Mouse (Mus musculus) lung, postnatal 0 days (tissue): ENCODE measurements around the gene Calm4. TPM values are rescaled to one million over a fixed set of nuclear protein-coding genes. Genes with fewer than 3 reads are reported as not detected.

Source experiments
- ATAC-seq: fragments of 200-750 bp; cut with Nextera tagmentation; 2 replicates; pipeline ENCODE4 v1.8.0; 2017; ENCODE audit warnings: moderate library complexity
- DNase-seq: peaks from one replicate; pipeline ENCODE4 v3.0.0-alpha.2; 2016; ENCODE audit warnings: low spot score
- H3K27ac ChIP-seq: fragments of 300-500 bp; sonication (generic); 2 replicates; pipeline ENCODE4 v1.5.1; 2014; ENCODE audit warnings: antibody characterized with exemption, mild to moderate bottlenecking, low read length, mixed read lengths
- H3K27me3 ChIP-seq: fragments of 300-500 bp; sonication (generic); replicated peaks from 2 replicates; pipeline ENCODE4 v1.6.1; 2014; ENCODE audit warnings: low read length, mixed read lengths; ENCODE audit not compliant: insufficient read depth
- H3K36me3 ChIP-seq: fragments of 300-500 bp; sonication (generic); 2 replicates; pipeline ENCODE4 v1.6.1; 2014; ENCODE audit warnings: low read length, mixed read lengths; ENCODE audit not compliant: insufficient read depth
- H3K4me1 ChIP-seq: fragments of 300-500 bp; sonication (generic); 2 replicates; pipeline ENCODE4 v1.6.1; 2014; ENCODE audit warnings: antibody characterized with exemption, low read depth, low read length, mixed read lengths; ENCODE audit not compliant: insufficient read depth
- H3K4me2 ChIP-seq: fragments of 300-500 bp; sonication (generic); replicated peaks from 2 replicates; pipeline ENCODE4 v1.6.1; 2014; ENCODE audit warnings: low read depth, mild to moderate bottlenecking, low read length, moderate library complexity, mixed read lengths
- H3K4me3 ChIP-seq: fragments of 300-500 bp; sonication (generic); 2 replicates; pipeline ENCODE4 v1.5.1; 2014; ENCODE audit warnings: low read depth, low read length
- H3K9ac ChIP-seq: fragments of 300-500 bp; sonication (generic); replicated peaks from 2 replicates; pipeline ENCODE4 v1.6.1; 2014; ENCODE audit warnings: low read depth, mild to moderate bottlenecking
- H3K9me3 ChIP-seq: fragments of 300-500 bp; sonication (generic); 2 replicates; pipeline ENCODE4 v1.6.1; 2016; ENCODE audit warnings: low read length, mixed read lengths
- CTCF ChIP-seq: IDR thresholded peaks from 2 replicates; pipeline ENCODE4 v1.5.1; 2016; ENCODE audit warnings: antibody characterized with exemption, mild to moderate bottlenecking
- EP300 ChIP-seq: IDR thresholded peaks from 2 replicates; pipeline ENCODE4 v1.6.1; 2016; ENCODE audit warnings: antibody characterized with exemption, mild to moderate bottlenecking, control low read depth
- WGBS: fragments of 180-500 bp; shearing (Covaris S2); extraction: QIAGEN DNeasy Blood & Tissue Kit; methylation state at CpG from one replicate; pipeline ENCODE4 v1.1.7; 2014; 5-methylcytosine and 5-hydroxymethylcytosine counted together
- polyA plus RNA-seq: library from polyadenylated mRNA; unstranded; fragments of >200 nt; fragmentation: Nextera tagmentation; extraction: Ambion mirVana; gene quantifications from 2 replicates; pipeline ENCODE4 v1.2.1, GENCODE M21; 2015

Calm4 gene
- polyA plus RNA-seq, 1 experiment from 2014 or later, result not detected

DNA sequence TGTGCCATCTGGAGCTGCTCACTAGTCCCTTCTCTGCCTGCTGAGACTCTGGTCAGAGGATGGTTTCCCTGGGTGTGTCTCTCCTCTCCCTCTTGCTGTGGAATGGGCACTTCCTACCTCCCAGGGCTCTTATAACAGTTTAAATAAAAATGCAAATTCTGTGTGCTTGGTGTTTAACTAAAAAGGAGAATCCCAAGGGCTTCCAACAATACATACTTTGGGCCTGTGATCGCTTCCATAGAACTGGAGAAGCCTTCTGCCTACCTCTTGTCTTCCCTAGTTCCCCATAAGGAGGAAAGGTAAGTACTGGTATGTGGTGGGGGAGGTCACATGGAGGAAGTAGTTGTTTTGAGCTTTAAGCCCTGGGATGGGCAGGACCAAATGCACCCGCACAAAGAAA is 17.3 kb downstream of the Calm4 start:
- Histone ChIP-seq H3K4me2 (no peak overlapping the region), H3K27ac (no peak overlapping the region), H3K9me3 (no peaks in the 10 kb centered on the region), H3K4me1 (peaks cover 4% of the 10 kb centered on the region; the same call in 1 of the 2 replicates), H3K27me3 (no peaks in the 10 kb centered on the region), H3K36me3 (no peaks in the 10 kb centered on the region), H3K4me3 (no peak overlapping the region), H3K9ac (no peak overlapping the region)
- no peak for TF ChIP-seq EP300
- no peak for TF ChIP-seq CTCF
- DNase-seq, result no peak
- ATAC-seq, result no peak
- WGBS, result 71% methylated on average over 2 of the region's 2 CpGs

DNA sequence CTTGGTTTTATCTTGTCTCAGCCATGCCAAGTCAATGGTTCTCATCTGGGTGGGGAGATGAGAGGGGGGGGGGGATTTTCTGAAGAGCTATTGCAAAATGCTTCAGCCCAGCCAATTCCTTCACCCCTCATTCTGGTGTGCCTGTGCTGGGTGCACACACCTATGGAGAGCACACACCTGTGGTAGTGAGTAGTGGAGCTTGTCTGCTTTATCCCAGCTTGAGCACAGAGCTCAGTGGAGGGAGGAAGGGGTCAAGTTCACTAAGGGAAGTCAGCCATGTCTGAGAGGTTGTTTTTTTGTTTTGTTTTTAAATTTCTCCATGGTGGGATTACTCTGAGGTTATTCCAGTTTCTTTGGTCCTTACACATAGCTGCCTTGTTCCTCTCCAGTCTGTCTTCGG is 18.7 kb downstream of the Calm4 start:
- no peaks in the 10 kb centered on the region for H3K27me3 ChIP-seq
- DNase-seq (no peak), ATAC-seq (no peak)
- H3K4me1 ChIP-seq, result peaks cover 4% of the 10 kb centered on the region; the same call in 1 of the 2 replicates
- no peak for TF ChIP-seq EP300
- TF ChIP-seq CTCF, result no peak
- no peaks in the 10 kb centered on the region for H3K9me3 ChIP-seq
- H3K27ac ChIP-seq, result no peak overlapping the region
- no peaks in the 10 kb centered on the region for H3K36me3 ChIP-seq
- WGBS, result 65% methylated on average over 1 of the region's 1 CpGs
- H3K4me2 ChIP-seq, result no peak overlapping the region
- H3K4me3 ChIP-seq, result no peak overlapping the region
- H3K9ac ChIP-seq, result no peak overlapping the region

DNA sequence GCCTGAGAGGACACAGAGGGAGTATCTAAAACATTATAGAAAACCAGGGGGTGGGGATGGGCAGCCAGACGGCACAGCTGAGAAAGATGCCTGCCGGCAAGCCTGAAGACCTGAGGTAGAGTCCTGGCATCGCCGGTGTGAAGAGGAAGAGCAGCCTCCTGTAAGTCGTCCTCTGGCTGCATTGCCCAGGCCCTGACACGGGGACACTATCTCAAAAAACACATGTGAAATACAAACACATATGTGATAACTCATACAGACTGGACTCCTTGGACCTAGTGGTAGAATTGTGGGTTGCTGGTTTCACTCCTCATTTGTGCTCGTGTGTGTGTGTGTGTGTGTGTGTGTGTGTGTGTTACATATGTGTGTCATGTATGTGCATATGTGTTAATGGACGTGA is 23.7 kb downstream of the Calm4 start:
- no peak overlapping the region for H3K27ac ChIP-seq
- no peaks in the 10 kb centered on the region for H3K27me3 ChIP-seq
- peaks cover 4% of the 10 kb centered on the region; the same call in 1 of the 2 replicates for H3K4me1 ChIP-seq
- 83% methylated on average over 8 of the region's 8 CpGs for WGBS
- DNase-seq (no peak), ATAC-seq (no peak)
- H3K36me3 ChIP-seq, result no peaks in the 10 kb centered on the region
- H3K9ac ChIP-seq, result no peak overlapping the region
- no peak overlapping the region for H3K4me2 ChIP-seq
- H3K4me3 ChIP-seq, result no peak overlapping the region
- TF ChIP-seq CTCF (no peak), EP300 (no peak)
- no peaks in the 10 kb centered on the region for H3K9me3 ChIP-seq

DNA sequence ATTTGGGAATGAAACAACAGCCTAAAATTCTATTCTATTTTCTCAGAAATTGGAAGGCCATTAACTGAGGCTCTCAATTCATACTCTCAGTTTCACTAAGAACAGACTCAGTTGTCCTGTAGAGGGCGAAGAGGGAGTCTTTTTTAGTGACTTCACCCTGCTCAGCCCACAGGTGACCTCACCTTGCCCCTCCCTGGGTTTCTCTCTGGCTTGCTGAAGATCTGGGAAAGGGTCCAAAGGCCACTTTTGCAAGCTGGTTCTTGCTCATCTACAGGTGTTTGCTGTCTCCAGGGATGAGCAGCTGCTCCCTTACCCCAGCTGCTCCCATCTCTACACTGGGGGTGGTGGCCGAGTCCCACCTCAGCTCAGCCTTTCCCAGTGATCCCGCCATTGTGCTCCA is 24.8 kb downstream of the Calm4 start:
- Histone ChIP-seq H3K9ac (no peak overlapping the region), H3K9me3 (no peaks in the 10 kb centered on the region), H3K36me3 (no peaks in the 10 kb centered on the region), H3K4me3 (no peak overlapping the region), H3K27me3 (no peaks in the 10 kb centered on the region), H3K27ac (no peak overlapping the region), H3K4me1 (no peaks in the 10 kb centered on the region), H3K4me2 (no peak overlapping the region)
- ATAC-seq, result no peak
- TF ChIP-seq CTCF (no peak), EP300 (no peak)
- 77% methylated on average over 3 of the region's 3 CpGs for WGBS
- DNase-seq, result no peak

DNA sequence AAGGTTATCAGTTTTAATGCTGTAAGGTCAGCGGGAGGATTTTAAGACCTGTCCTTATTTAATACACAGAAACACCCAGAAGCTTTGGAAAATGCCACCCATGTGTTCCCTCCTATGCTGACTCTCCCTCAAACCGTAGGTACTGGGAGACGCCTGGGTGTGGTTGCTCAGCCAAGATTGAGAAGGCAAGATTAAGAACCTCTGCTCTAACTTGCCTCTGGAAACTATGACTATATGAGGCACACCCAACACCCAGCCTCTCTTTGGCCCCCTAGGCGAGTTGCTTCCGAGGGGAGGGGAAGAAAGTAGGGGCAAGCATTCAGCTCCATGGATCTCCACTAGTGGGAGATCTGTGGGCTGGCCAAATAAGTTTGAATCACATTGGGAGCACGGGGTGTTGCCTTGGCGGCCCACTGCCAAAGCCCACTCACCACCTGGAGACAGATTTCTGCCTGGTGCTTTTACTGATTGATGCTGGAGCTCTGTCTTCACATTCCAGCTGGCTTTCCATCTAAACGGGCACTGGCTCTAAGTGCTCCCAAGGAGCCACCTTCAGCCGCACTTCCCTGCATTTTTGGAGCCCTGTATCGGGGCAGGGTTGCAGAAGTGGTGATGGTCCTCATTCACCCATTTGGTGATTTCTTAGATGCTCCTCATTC is 25.5 kb downstream of the Calm4 start:
- ATAC-seq, result no peak
- no peaks in the 10 kb centered on the region for H3K36me3 ChIP-seq
- H3K27ac ChIP-seq, result no peak overlapping the region
- H3K4me3 ChIP-seq, result no peak overlapping the region
- no peaks in the 10 kb centered on the region for H3K27me3 ChIP-seq
- TF ChIP-seq CTCF (no peak), EP300 (no peak)
- 84% methylated on average over 9 of the region's 10 CpGs for WGBS
- no peak overlapping the region for H3K9ac ChIP-seq
- H3K4me1 ChIP-seq, result no peaks in the 10 kb centered on the region
- no peak for DNase-seq
- no peak overlapping the region for H3K4me2 ChIP-seq
- H3K9me3 ChIP-seq, result no peaks in the 10 kb centered on the region

DNA sequence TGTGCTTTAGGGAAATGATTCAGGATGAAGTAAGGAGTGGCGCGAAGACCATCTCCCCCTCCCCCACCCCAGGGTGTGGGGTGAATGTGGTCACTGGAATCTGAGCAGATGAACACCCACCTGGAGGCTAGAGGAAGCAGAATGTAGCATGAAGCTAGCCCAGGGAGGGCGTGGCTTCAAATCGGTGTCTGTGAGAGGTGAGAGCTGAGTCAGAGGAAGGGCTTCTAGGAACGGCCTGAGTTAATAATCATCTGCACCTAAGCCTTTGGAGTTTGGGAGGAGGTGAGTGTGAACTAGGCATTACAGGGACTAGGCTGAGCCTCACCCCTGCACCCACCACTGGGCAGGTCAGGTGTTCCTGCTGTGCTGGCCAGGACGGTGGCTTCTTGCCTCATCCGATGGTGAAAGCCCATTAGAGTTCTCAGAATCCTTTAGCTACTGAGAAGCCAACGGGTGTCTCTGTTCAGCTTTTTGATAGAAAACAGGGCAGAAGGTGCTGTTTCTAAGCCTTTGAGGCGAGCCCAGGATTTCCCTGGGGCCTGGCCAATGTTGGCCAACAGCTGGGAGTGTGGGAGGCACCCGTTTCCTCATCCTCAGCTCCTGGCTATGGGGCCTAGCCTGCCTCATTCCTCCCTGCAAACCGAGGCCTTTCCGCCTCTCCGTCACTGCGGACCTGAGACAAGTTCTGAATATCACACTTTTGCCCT is 28.2 kb downstream of the Calm4 start:
- Histone ChIP-seq H3K4me1 (no peaks in the 10 kb centered on the region), H3K27me3 (no peaks in the 10 kb centered on the region), H3K4me2 (no peak overlapping the region), H3K36me3 (no peaks in the 10 kb centered on the region), H3K9ac (no peak overlapping the region), H3K27ac (no peak overlapping the region), H3K9me3 (no peaks in the 10 kb centered on the region), H3K4me3 (no peak overlapping the region)
- DNase-seq, result peak; percentile 36
- peak; percentile 15; the same call in 1 of the 2 replicates for ATAC-seq
- 69% methylated on average over 14 of the region's 14 CpGs for WGBS
- TF ChIP-seq CTCF (no peak), EP300 (no peak)
